Mouse (Mus musculus) adrenal gland, adult (tissue): ENCODE data around the gene Smarca2.

Source experiments
- DNase-seq, 2 experiments: peaks; one replicate each; pipeline ENCODE4 v3.0.0; 2022 to 2023; ENCODE audit warnings: low spot score in 1 of 2; ENCODE audit not compliant: inconsistent age in 2 of 2

The Smarca2 gene

GRCm38 (mm10) chr19:26746290-26746689 is 141.4 kb downstream of the Smarca2 start:
- no peak for DNase-seq

- DNase-seq = no peak
Measured at GRCm38 (mm10) chr19:26746709-26747467, 142.0 kb downstream of the Smarca2 start.

GRCm38 (mm10) chr19:26747571-26748539 is 143.0 kb downstream of the Smarca2 start:
- peak; percentile 76 to 92 for DNase-seq

DNA sequence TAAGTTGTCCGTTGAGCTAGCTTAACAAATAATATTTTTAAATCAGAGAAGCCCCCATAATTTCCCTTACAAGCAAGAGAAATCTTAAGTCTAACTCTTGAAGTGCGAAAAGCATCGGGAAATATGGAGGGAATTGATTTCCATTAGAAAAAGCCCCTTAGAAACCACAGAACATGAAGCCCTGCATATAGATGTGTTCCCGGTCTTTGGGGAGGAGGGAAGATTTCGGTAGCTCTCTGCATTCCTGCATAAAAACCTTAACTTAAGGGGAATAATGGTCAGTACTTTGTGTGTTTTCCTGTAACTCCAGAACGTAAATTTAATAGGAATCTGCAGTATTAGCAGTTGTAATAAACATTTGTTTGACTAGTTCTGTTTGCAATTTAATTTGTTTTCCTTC is 143.8 kb downstream of the Smarca2 start:
- DNase-seq = peak in 1 of 2 experiments; percentile 76

- peak; percentile 27 to 77 for DNase-seq
Measured at GRCm38 (mm10) chr19:26749427-26750137, 144.7 kb downstream of the Smarca2 start.

DNA sequence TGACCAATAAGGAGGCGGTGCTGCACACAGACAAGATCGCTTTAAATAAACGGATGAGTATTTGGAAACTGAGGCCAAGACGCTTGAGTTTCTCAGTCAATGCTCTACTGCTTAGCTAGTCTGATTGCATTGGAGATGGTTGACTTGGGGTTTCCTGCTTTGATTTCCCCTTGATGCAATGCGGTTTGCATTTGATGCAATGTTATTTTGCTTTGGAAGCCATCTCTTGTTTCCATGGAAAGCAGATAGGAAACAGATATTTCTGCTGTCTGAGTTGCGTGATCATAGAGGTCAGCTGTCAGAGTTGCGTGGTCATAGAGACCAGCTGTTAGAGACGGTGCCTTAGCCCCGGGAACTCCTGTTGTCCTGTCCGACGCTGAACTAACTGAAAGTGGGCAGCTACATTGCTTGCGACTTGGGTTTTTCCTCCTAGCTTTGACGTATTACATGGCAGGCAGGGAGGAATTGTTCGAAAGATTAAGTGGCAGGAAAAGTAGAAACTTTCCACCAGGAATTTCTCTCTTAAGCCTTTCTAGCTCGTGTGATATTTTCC is 147.8 kb downstream of the Smarca2 start:
- no peak for DNase-seq

GRCm38 (mm10) chr19:26753266-26753872 is 148.5 kb downstream of the Smarca2 start:
- no peak for DNase-seq

- peak in 1 of 2 experiments; percentile 49 for DNase-seq
Measured at GRCm38 (mm10) chr19:26754016-26754794, 149.4 kb downstream of the Smarca2 start.

DNA sequence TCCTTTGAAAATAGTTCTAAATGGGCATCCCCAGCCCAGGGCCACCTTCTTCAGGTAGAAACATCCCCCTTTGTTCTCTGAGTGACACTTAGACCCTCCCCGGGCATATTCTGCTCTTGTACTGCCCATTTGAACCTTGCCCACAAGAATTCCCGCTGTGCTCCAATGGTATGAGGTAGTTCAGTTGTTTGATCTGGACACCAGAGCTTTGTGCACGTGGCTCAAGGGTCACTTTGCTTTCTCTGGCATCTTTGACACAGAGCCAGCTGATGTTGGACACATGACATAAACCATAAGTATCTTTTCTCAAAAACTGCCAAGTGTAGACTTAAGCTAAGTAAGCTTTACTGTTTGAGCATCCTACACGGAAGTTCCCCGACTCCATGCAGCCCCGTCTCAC is 151.1 kb downstream of the Smarca2 start:
- DNase-seq = no peak

DNA sequence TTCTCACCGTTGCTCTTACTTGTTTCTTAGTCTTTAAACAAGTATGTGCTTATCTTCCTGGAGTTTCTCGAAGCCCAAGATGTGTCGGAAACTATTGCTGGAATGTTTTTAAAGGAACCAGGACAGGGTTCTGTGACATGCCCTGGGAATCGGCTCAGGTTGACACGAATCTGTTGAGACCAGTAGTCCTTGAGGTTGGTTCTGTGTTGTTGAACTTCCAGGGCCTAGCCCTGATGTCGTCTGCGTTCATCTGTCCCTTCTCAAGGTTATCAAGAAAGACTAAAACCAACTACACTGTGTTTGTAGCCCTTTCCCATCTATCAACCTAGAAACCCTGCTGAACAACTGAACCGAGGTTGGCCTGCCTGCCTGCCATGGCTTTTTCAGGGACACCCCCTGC is 151.5 kb downstream of the Smarca2 start:
- no peak for DNase-seq

GRCm38 (mm10) chr19:26758156-26758555 is 153.3 kb downstream of the Smarca2 start:
- DNase-seq = no peak

DNA sequence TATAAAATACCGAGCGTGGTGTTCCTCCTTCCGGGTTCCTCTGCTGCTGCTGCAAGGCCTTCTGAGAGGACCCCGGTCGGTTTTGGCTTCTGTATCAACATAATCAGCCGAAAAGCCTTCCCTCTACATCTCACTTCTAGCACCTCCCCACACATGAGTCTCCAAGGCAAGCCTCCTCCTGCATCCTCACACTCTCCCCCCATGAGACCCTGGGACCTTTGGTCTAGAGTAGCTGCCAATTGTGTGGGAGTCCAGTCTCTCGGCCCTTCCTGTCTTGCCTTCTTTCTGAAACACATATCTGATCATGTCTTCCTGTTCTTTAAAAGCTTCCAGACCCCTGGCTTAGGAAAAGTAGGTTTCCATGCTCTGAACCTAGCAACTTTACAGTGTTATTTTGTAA is 153.8 kb downstream of the Smarca2 start:
- no peak for DNase-seq

DNA sequence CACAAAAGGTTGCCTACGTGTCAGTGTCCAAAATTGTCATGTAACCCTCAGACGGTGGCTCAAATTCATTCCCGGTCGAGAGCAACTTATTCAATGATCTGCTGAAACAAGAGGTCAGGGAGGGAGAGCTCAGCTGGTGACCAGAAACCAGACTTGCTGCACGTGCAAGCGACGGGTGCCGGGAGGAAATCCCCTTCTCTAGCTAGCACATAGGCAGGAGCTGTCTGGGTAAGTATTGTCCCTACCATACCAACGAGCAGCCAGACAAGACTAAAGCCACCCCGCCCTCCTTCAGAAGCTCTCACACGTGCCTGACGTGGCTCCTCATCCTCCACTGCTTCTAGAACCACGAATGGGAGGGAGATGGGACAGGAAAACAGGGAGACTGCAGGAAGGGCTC is 154.4 kb downstream of the Smarca2 start:
- no peak for DNase-seq

DNA sequence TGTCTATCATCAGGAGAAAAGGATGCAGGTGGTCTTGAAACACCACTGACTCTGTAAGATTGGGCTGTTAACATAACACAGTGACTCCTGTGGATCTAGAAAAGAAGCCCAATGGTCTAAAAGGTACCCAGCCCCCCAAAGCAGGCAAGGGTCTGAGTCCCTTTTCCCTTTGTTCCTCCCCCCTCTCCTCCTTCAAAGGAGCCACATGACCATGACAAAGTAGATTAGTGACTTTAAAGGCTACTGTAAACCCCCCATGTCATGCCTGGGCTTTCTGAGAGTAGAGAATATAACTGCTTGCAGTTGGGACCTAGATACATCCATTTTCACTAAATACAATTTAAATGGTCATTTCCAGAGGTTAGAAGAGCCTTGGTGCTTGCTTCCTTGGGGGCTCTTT is 156.4 kb downstream of the Smarca2 start:
- DNase-seq = no peak

DNA sequence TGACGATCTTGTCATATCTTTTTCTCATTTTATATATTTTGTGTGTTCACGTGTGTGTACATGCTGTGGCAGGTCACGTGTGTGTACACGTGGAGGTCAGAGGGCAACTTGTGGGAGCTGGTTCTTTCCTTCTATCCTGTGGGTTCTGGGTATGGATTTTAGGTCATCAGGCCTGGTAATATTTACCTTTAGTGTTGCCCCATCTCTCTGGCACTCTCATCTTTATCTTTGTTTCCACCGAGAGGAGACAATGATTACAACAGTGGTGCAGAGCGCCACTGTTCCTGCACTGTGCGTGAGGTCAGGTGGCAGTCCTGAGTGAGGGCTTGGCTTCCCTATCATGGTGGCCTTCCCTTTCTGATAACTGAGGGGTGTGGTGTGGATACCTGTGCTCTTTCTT is 160.6 kb downstream of the Smarca2 start:
- no peak for DNase-seq

DNA sequence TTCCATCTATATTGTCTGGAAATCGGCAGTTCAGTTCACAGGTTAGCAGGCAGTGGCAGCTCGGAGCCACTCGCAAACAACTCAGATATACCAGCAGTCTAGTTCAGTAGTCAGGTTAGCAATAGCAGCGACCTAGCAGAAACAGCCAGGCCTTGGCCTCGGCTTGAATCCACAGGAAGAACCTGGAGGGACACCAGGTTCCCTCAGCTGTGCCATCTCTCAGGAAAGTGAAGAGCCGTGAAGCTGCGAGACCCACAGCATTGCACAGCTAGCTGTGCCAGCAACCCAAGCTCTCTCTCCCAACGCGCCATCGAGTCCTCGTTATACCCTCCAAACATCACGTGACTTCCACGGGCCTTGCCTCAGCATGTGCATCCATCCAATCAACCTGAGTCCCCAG is 162.6 kb downstream of the Smarca2 start:
- DNase-seq = no peak

DNA sequence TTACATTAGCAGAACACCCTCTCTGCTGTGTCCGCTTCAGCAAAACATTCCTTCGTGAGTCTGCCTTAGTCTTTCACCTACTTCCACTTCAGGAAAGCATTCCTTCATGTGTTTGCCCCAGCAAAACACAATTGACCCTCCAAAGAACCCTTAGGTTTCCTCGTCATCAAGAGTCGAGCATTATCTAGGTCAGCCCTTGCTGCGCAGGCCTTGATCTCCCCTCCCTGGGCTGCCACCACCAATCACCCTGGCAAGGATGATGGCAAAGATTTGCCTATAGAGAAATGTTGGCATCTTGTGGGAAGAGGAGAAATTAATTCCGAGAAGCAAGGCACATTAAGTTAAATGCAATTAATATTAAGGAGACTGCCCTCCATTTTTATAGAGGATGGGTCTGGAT is 163.1 kb downstream of the Smarca2 start:
- no peak for DNase-seq

- DNase-seq = no peak
Measured at GRCm38 (mm10) chr19:26768846-26769245, 164.0 kb downstream of the Smarca2 start.

GRCm38 (mm10) chr19:26769609-26770500 is 165.0 kb downstream of the Smarca2 start:
- DNase-seq = no peak
